Mouse (Mus musculus) cerebellum, adult 11-12 months (tissue): ENCODE measurements around the gene Tshr.
A peak's percentile ranks its signal among the peaks of the same experiment; 100 is the strongest.
"Not testable (repeated sequence)": the region's sequence is repeated elsewhere in the genome, so short reads cannot be mapped to it uniquely, and the experiment has no call there.

Experiments
- DNase-seq: peaks from one replicate; pipeline ENCODE4 v3.0.0; 2022

The Tshr gene

GRCm38 (mm10) chr12:91384281-91385017 is at the start of gene Tshr, which contains the start of gene Cep128:
Tshr (plus strand) TSS chr12:91384563.
Cep128 (minus strand) TSS chr12:91384409.
- peak; percentile 91 for DNase-seq

GRCm38 (mm10) chr12:91338656-91339055 is 45.7 kb upstream of the Tshr start:
- not testable (repeated sequence) for DNase-seq

DNA sequence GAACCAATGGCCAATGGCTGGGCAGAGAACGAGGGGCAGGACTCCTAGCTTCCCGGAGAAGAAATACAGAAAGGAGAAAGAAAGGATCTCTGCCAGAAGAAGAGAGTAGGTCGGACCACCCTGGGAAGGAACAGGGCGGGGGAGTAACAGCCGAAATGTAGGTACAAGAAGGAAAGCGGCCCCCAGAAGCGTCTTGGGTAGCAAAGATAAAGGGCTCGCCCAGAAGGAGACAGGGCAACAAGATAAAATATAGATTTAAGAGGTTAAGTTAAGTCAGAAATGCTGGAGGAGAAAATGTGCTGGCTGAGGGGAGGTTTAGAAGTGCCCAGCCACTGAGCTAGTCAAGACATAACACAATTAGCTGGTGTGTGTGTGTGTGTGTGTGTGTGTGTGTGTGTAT is 30.6 kb upstream of the Tshr start:
- DNase-seq = no peak

- DNase-seq = no peak
These were observed 15.2 kb upstream of the Tshr start for GRCm38 (mm10) chr12:91369173-91369572.

- DNase-seq = peak; percentile 43
These were observed 673 bp upstream of the Tshr start for GRCm38 (mm10) chr12:91383516-91384264.

DNA sequence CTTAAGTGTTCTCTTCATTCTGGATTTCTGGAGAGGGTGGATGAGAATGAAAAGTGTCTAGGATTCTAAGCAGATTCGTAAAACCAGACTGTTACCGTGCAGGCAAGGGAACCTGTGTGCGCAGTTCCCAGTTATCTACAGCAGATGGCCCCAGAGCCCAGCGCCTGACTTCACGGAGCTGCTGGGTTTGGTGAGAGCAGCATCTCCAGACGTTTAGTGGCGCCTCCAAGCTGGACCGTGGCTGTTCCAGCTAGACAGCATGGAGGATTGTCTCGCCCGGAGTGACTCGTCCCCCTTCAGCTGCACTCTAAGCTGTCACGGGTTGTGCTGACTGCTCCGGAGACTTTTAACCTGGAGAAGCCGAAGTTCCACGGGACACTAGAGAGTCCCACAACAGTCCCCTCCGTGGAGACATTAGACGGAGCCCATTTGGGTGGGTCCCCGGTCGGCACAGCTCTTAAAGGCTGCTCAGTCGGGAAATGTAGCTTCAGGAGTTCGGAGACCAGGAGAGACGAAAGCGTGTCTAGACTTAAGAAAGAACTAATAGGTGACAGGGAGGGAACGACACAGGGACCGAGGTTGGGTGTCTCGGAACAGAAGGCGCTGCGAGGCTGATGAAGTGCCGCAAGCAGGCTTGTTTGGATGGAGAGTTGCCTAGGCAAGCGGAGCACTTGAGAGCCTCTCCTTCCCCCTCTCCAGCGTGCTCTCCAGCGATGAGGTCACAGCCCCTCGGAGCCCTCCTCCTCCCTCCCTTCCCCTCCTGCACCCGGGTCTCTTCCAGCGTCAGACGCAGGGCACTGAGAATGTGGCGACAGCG is 16.1 kb downstream of the Tshr start:
- DNase-seq = peak; percentile 34

DNA sequence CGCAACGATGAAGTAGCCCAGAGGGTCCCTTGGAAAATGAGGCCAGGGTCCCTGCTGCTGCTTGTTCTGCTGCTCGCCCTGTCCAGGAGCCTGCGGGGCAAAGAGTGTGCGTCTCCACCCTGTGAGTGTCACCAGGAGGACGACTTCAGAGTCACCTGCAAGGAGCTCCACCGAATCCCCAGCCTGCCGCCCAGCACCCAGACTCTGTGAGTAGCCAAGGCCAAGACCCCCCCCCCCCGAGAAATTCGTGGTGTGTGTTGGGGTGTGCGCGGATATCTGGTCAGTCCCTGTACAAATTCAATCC is 16.6 kb downstream of the Tshr start:
- no peak for DNase-seq

DNA sequence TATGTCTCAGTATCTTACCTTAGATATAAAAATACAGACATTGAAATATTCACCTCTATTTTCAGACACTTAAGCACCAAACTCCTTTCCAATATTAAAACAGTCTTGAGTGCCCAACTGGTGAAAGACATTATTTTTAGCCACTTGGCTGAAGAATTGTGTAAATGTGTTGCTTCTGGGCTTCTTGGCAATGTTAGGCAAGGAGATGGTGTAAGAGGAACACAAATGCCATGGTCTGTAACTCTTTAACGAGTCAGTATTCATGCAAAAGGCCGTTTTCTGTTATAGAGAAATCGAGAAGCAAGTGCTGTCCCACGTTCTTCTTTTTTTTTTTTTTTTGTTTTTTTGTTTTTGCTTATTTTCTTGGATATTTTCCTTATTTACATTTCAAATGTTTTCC is 25.9 kb downstream of the Tshr start:
- DNase-seq = no peak

- DNase-seq = no peak
These were observed 28.3 kb downstream of the Tshr start for GRCm38 (mm10) chr12:91412461-91413182.

- DNase-seq = no peak
These were observed 30.7 kb downstream of the Tshr start for GRCm38 (mm10) chr12:91415112-91415511.

DNA sequence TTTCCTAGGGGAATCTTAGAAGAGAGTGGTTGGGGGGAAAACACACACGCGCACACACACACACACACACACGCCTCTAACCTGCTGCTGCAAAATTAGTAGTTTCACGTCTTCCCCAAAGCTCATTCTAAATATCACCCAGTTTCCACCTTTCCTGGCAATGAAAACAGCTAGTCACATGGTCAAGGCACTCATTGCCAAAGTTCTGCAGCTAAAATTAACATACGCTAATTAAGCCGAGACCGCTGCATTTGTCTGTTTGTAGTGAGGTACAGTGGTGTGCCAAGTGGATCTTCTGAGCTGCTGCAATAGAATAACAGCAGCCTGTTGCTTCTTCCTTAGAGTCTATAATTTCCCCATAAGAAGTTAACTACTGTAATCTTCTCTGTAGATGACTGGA is 32.5 kb downstream of the Tshr start:
- DNase-seq = no peak

DNA sequence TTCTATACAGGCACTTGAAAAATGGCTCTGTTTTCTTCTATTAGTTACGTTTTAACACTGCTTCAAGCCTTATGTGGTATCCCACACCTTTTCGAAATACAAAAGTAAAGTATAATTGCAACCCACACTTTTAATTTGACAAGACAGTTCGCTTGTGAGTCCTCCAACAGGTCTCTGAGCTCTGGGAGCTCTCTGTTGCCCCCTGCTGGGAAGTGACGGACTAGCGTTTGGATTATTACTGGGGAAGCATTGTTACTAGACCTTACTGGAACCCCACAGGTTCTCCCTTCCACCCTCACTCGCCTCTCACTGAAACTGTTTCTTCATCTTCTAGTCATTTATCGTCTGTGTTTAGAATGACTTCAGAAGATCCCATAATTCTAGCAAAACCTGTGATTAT is 34.4 kb downstream of the Tshr start:
- no peak for DNase-seq

- no peak for DNase-seq
These were observed 36.9 kb downstream of the Tshr start for GRCm38 (mm10) chr12:91421272-91421671.

DNA sequence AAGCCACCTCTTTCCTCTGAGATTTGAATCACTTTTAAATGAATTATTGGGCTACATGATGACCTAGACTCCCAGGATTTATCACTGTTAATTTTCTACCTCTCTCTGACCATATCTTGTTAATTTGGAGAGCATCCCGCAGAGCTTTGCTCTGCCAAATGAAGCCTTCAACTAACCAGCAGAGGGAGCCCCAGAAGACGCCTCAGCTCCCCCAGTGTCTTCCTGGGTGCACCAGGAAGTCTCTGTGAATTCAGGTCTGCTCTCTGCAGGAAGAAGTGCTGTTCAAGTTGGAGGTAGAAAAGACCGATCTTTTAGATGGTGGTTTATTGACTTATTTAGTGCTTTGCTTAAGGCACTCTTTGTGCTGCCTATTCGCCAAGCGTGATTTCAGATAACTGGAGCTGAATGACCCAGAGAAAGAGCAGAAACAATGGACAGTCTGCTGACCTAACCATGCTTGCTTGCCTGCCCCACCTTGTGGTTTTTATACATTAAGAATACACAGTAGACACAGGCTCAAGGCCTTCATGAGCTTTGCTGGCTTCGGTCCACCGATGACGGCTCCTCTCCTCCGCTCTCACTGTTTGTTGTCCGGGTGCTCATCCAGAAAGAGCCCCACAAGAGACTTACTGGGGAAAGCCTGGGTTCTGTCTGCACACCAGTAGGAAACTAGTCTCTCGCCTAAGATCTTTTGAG is 38.9 kb downstream of the Tshr start:
- DNase-seq = no peak

- no peak for DNase-seq
These were observed 42.1 kb downstream of the Tshr start for GRCm38 (mm10) chr12:91426499-91426898.

DNA sequence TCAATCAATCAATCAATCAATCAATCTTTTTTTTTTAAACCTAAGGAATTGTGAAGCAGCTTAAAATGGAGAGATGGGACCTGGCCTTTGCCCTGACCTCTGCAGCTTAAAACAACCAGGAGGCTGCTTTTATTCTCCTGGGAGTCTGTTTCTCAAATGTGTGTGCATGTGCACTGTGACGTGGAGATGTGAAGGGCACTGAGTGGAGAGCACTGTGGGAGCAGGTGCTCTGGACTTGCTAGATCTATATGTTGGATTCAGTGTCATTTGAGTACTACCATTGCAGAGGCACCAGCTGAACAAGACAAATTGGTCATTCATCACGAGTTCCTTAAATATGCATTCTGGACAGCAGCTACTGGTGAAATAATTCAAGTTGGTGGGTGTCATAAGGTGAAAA is 42.8 kb downstream of the Tshr start:
- no peak for DNase-seq

GRCm38 (mm10) chr12:91482195-91482733 is 97.9 kb downstream of the Tshr start:
- DNase-seq = no peak

DNA sequence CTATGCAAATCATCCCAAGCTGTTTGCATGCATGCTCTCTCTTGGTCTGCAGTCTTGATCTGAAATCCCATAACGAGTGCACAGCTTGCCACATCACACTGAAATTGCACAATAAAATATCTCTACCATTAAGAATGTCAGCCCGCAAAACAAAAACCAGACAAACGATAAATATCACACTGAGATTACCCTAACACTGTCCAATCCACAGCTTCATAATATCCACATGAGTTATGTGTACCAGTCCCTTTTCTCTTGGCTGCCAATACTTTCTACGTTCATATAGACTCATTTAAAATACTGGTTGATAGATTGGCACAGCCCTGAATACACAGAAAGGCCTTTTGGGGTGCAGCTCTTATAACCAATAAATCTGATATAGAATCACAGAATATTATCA is 102.0 kb downstream of the Tshr start:
- no peak for DNase-seq

DNA sequence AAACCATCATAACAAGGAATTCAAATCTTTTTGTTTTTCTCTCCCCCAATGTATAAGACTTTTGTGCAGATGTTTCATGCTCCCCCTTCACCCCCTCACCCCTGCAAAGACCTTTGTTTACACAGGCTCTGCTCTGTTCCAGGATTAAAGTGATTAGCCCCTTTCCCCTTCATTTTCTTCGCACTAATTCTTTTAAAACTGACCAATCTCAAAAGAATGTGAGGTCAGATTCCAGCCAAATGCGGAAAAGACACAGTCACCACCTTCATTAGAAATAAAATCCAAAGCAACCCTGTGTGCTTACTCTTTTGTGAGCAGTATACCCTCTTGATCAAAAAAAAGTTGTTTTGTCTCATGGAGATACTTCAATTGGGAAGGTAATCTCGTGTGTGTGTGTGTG is 104.0 kb downstream of the Tshr start:
- no peak for DNase-seq

GRCm38 (mm10) chr12:91495497-91496225 is 111.3 kb downstream of the Tshr start:
- no peak for DNase-seq

DNA sequence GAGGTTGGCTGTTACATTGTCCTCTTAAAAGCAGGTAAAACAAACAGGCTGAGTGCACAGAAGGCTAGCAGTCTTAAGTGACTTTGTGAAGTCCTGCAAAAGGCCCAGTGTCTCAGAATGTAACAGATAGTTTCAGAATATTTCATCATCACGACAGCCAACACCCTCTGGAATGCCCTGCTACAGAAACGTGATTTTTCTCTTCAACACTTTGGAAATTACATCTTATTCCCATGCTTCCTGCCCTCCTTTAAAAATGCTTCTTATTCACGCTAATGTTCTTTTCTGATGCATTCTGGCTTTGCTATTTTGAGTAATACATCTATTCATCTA is 111.8 kb downstream of the Tshr start:
- DNase-seq = no peak

DNA sequence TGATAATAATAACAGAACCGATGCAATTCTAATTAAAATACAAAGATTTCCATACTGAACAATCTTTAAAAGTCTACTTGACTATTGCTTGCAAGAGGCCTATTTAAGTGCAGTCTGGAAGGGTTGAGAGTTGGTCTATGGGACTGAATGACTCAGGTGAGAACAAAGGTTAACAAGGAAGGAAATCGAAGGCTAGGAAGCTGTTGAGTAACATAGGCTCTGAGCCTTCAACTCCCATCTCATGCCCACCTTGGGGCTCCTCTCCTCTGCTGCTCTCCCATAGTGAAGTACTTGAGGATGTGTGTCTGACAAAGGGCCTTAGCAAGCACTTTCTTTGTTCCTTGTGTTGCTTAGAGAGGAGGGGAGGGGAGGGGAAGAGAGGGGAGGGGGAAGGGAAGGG is 116.1 kb downstream of the Tshr start:
- no peak for DNase-seq
